Mouse (Mus musculus) megakaryocyte, embryonic 14.5 days (primary cell): ENCODE results near the gene Hdac2. TPM values are rescaled to one million over a fixed set of nuclear protein-coding genes. Genes with fewer than 3 reads are reported as not detected.

Experiments used
- H3K27me3 ChIP-seq: replicated peaks from 2 replicates; pipeline ENCODE3; 2012; ENCODE audit warnings: inconsistent platforms
- H3K36me3 ChIP-seq: replicated peaks from 2 replicates; pipeline ENCODE3; 2012; ENCODE audit warnings: low read length, inconsistent platforms, mixed read lengths
- H3K4me1 ChIP-seq: 2 replicates; pipeline ENCODE4 v1.6.1; 2012; ENCODE audit warnings: inconsistent platforms
- H3K4me3 ChIP-seq: replicated peaks from 2 replicates; pipeline ENCODE3; 2012; ENCODE audit warnings: moderate library complexity, mild to moderate bottlenecking, inconsistent platforms
- H3K9me3 ChIP-seq: 2 replicates; pipeline ENCODE4 v1.6.1; 2012; ENCODE audit warnings: inconsistent platforms
- FLI1 ChIP-seq: IDR thresholded peaks from 2 replicates; pipeline ENCODE4 v1.6.1; 2012; ENCODE audit warnings: low read length, inconsistent platforms, mixed read lengths
- GATA1 ChIP-seq: IDR thresholded peaks from 3 replicates; pipeline ENCODE4 v1.6.1; 2012; ENCODE audit warnings: mixed read lengths, low read length, inconsistent platforms, borderline replicate concordance
- polyA plus RNA-seq: library from polyadenylated mRNA; stranded (reverse); fragments of >175 nt; gene quantifications from 2 replicates; pipeline ENCODE4 v1.2.3, GENCODE M21; 2012; ENCODE audit warnings: low replicate concordance; ENCODE audit not compliant: insufficient read depth

Gene Hdac2
- 14.6 and 15.6 TPM in 2 replicates for polyA plus RNA-seq

DNA sequence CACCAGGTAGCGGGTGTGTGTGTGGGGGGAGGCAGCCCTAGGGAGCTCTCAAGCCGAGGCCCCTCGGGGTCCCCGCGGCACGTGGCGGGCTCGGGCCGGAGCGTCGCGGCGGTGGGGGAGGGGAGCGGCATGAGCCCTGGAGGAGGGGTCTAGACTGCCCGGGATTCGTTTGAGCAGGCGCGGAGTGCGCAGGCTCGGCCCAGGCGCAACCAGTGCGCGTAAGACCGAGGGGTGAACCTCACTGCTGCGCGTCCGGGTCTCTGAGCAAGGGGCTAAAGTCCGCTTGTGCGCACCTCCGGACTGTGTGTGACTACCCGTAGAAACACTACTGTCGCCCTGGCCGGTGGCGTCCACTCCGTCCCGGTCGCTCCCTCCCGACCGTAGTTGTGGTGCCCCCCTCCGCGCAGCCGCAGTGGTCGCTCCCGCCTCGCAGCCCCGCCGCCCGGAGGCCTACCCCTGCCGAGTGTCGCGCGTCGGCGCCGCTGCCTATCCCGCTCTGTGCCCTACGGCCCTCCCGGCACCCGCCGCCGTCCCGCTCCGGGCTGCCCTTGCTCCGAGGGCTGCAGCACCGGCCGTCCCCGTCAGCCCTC, at the start of gene Hdac2:
Hdac2 (plus strand) TSS at position 459 of the 590 bp plus-strand sequence.
- Histone ChIP-seq H3K4me3 (peak within 1 kb of the TSS; percentile 97), H3K36me3 (peaks cover 5% of the 10 kb centered on the region), H3K27me3 (no peaks in the 10 kb centered on the region), H3K9me3 (peaks cover 3% of the 10 kb centered on the region; the same call in 1 of the 2 replicates), H3K4me1 (peaks cover 37% of the 10 kb centered on the region)
- TF ChIP-seq FLI1 (no peak), GATA1 (no peak)

DNA sequence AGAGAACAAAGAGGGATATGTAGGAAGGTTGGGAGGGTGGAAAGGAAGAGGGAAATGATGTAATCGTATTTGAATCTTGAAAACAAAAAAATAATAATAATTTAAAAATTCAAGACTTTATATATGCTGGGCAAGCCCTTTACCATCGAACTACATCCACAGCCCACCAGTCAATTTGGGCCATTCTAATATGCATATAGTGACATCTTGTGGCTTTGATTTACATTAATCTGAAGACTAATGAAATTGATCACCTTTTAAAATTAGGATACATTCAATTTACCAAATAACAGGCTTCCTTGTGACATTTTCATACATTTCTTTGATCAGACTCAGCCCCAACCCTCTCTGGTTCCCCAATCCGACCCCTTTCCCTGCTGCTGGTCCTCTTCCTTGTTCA, 46.1 kb upstream of the Hdac2 start:
- Histone ChIP-seq H3K4me1 (no peaks in the 10 kb centered on the region), H3K9me3 (peaks cover 2% of the 10 kb centered on the region; the same call in 1 of the 2 replicates), H3K27me3 (no peaks in the 10 kb centered on the region), H3K4me3 (no peak overlapping the region), H3K36me3 (no peaks in the 10 kb centered on the region)
- no peak for TF ChIP-seq FLI1
- no peak for TF ChIP-seq GATA1

DNA sequence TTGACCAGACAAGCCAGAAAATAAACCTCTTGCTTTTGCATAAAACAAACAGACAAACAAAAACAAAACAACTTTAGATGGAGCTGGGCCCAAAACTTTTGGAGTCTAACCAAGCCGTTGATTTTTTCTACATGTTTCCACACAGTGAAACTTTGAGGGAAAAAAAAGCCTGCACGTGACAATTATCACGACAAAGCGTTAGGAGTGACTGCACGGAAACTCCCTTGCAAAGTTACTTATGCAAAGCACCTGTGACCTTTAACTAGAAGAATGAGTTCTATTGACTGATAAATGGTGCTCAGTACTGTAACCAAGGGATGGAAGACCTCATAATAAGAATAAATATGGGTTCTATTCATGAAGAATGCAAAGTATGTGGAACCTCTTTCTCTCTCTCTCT, 38.5 kb upstream of the Hdac2 start:
- H3K36me3 ChIP-seq, result no peaks in the 10 kb centered on the region
- H3K4me3 ChIP-seq, result no peak overlapping the region
- no peak for TF ChIP-seq FLI1
- no peak for TF ChIP-seq GATA1
- no peaks in the 10 kb centered on the region for H3K9me3 ChIP-seq
- no peaks in the 10 kb centered on the region for H3K4me1 ChIP-seq
- no peaks in the 10 kb centered on the region for H3K27me3 ChIP-seq

DNA sequence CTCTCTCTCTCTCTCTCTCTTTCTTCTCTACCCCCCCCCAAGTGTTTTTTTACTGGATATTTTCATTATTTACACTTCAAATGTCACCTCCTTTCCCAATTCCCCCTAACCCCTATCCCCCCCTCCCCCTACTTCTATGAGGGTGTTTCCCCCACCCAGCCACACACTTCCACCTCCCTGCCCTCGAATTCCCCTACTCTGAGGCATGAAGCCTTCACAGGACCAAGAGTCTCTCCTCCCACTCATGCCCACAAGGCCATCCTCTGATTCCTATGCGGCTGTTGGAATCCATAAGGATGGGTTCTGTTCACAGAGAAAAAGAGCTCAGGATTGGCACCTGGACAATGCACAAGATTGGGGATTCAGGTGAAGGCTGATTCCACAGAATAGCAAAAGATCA, 38.1 kb upstream of the Hdac2 start:
- H3K9me3 ChIP-seq, result no peaks in the 10 kb centered on the region
- no peaks in the 10 kb centered on the region for H3K27me3 ChIP-seq
- no peak overlapping the region for H3K4me3 ChIP-seq
- no peaks in the 10 kb centered on the region for H3K36me3 ChIP-seq
- no peaks in the 10 kb centered on the region for H3K4me1 ChIP-seq
- TF ChIP-seq GATA1 (no peak), FLI1 (no peak)

DNA sequence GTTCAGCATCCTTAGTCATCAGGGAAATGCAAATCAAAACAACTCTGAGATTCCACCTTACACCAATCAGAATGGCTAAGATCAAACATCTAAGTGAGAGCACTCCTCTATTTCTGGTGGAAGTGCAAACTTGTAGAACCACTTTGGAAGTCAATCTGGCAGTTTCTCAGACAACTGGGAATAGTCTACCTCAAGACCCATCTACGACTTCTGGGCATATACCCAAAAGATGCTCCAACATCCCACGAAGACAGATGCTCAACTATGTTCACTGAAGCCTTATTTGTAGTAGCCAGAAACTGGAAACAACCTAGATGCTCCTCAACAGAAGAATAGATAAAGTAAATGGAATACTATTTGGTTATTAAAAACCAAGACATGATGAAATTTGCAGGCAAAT, 22.6 kb upstream of the Hdac2 start:
- Histone ChIP-seq H3K4me1 (no peaks in the 10 kb centered on the region), H3K9me3 (peaks cover 17% of the 10 kb centered on the region; the same call in 1 of the 2 replicates), H3K36me3 (no peaks in the 10 kb centered on the region), H3K27me3 (no peaks in the 10 kb centered on the region), H3K4me3 (no peak overlapping the region)
- TF ChIP-seq GATA1 (no peak), FLI1 (no peak)

DNA sequence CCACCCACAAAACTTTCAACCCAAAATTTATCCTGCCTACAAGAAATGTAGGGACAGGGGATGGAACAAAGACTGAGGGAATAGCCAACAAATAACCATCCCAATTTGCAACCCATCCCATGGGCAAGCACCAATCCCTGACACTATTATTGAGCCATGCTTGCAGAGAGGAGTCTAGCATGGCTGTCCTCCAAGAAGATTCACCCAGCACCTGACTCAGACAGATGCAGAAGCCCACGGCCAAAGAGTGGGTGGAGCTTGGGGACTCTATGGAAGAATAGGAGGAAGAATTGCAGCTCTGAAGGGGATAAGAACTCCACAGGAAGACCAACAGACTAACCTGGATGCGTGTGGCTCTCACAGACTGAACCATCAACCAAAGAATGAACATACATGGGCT, 21.7 kb upstream of the Hdac2 start:
- Histone ChIP-seq H3K27me3 (no peaks in the 10 kb centered on the region), H3K9me3 (peaks cover 19% of the 10 kb centered on the region; the same call in 1 of the 2 replicates), H3K4me1 (no peaks in the 10 kb centered on the region), H3K4me3 (no peak overlapping the region), H3K36me3 (no peaks in the 10 kb centered on the region)
- TF ChIP-seq GATA1 (no peak), FLI1 (no peak)

DNA sequence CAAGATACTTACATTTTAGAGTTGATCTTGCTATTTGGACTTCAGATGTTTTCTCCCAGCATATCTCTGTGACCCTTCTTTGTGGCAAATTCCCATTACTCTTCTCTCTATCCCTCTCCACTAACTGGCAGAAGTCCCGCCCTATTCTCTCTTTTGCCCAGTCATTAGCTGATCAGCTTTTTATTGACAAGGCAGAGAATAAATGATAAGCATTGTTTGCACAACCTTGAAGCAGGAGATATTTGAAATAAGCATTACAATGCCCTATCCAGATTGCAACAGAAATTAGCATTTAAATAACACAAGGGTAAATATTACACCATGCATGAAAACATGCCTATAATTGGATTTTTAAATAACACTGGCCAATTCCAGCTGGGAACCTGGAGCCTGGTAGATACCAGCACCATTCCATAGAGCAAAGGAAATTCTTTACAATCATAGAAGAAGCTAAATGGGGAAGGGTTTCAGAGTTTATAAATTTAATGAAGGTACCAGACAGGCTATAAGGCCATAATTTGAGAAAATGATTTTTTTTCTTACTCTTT, 14.7 kb upstream of the Hdac2 start:
- no peak for TF ChIP-seq GATA1
- no peak for TF ChIP-seq FLI1
- H3K27me3 ChIP-seq, result no peaks in the 10 kb centered on the region
- no peaks in the 10 kb centered on the region for H3K4me1 ChIP-seq
- H3K9me3 ChIP-seq, result peaks cover 9% of the 10 kb centered on the region; the same call in 1 of the 2 replicates
- no peaks in the 10 kb centered on the region for H3K36me3 ChIP-seq
- no peak overlapping the region for H3K4me3 ChIP-seq

DNA sequence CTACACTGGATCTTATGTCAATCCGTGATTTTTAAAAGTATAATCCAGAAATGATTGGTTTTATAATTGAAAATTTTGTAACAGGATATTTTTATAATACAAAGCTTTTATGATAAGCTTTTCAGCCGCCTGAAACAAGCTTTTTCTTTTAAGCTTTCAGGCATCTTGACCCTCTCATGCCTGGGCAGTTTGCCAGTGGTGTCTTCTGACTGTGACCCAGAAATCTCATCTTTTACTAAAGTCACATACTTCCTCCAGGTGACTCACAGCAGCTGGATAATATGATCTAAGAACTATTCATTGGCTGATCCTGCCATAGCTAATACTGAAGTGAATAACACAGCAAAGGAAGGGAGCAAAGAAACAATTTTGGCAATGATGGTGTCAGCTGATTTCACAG, 9.9 kb upstream of the Hdac2 start:
- H3K36me3 ChIP-seq, result no peaks in the 10 kb centered on the region
- H3K27me3 ChIP-seq, result no peaks in the 10 kb centered on the region
- TF ChIP-seq GATA1 (no peak), FLI1 (no peak)
- H3K4me1 ChIP-seq, result no peaks in the 10 kb centered on the region
- H3K9me3 ChIP-seq, result no peaks in the 10 kb centered on the region
- no peak overlapping the region for H3K4me3 ChIP-seq

DNA sequence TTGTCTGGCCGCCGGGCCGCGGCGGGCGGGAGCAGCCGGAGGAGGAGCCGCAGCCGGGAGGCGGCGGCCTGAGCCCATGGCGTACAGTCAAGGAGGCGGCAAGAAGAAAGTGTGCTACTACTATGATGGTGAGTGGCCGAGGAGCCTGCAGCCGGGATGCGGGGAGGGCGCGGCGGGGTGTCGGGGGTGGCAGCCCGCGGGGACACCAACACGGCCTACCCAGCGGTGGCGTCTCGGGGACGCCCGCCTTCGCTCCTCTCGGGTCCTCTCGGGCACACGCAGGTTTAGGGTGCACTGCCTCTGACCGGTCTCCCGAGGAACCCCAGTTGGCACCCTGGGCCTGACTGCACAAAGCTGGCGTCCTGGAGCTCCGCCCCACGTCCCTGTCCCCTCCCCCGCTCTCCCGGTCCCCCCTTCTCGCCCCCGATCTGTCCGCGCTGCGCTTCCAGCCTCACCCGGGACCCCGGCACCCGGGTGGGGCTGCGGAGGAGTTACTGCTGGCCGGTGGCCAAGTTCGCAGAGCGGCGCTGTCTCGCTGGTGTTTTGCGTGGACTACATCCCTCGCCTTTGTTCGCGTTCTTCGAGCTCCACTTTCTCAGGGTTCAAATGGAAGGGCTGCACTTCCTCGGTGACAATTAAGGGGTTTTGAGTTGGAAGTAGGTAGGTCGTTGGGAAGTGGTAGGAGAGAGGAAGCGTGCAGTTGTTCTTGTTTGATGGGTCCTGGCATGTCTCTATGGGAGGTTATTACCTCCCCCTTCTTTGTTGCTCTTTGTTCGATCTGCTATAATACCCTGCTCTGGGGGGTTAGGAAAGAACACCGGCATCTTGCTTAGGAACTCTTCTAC, 554 bp downstream of the Hdac2 start:
- Histone ChIP-seq H3K4me3 (peak overlapping the region; percentile 97), H3K4me1 (peaks cover 37% of the 10 kb centered on the region), H3K36me3 (peaks cover 9% of the 10 kb centered on the region), H3K27me3 (no peaks in the 10 kb centered on the region), H3K9me3 (peaks cover 3% of the 10 kb centered on the region; the same call in 1 of the 2 replicates)
- TF ChIP-seq GATA1, result no peak
- TF ChIP-seq FLI1, result no peak

DNA sequence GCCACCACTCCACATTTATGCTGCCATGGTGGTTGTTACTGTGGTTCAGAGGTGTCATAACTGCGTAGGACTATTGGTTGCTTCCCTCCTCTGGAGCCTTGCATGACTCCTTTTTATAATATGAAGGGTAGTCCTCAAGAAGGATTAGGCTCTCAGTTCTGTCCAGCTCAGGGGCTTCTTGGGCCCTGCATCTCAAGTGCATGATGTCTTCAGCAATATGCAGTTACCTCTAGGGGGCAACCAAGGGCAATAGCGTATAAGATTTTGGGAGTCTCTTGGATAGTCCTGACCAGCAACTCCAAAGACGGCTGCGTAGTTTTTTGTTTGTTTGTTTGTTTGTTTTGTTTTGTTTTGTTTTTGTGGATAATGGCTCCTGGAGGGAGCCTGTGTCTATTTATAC, 7.5 kb downstream of the Hdac2 start:
- Histone ChIP-seq H3K9me3 (peaks cover 29% of the 10 kb centered on the region), H3K36me3 (peaks cover 70% of the 10 kb centered on the region), H3K4me3 (no peak overlapping the region), H3K4me1 (peaks cover 11% of the 10 kb centered on the region), H3K27me3 (no peaks in the 10 kb centered on the region)
- TF ChIP-seq FLI1, result no peak
- no peak for TF ChIP-seq GATA1

DNA sequence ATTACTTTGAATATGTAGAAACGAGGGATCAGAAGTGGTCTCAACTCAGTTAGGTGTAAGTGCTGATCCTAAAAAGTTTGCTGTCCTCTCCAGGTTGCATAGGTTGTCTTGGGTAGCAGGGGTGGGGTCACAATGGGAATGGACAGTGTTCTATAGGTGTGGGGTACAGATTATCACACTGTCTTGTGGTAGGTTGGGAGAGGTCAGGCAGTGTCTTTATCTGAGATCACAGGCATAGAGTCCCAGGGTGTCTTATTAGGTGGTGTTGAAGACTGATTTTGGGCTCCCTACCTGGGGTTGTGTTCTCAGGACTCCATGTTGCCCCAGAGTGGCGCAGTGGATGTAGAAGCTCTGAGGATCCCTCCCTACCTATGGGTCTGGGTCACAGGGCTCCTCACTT, 17.8 kb downstream of the Hdac2 start:
- Histone ChIP-seq H3K27me3 (no peaks in the 10 kb centered on the region), H3K36me3 (peaks cover 85% of the 10 kb centered on the region), H3K4me1 (no peaks in the 10 kb centered on the region; the same call in 1 of the 2 replicates), H3K9me3 (no peaks in the 10 kb centered on the region), H3K4me3 (no peak overlapping the region)
- TF ChIP-seq GATA1, result no peak
- TF ChIP-seq FLI1, result no peak
